Comparison of ENCODE assay signal across 9 mouse cellular contexts in genomic region chr6:137669433-137669832, GRCm38 (mm10).
"Had no signal": no experiment of that assay in that cellular context is flagged by ENCODE, and none has a peak within 500 bp of the region (broad histone marks: within the 10 kb centered on the region; RNA-seq: fewer than 3 reads in every experiment).

No protein-coding gene starts in this region.

- DNase-seq: lung, adult 18-20 months; lung, embryonic 14.5 days; lung, postnatal 10 days; lung, postnatal 4 days; midbrain, embryonic 14.5 days; retina, postnatal 1 day; right cerebral cortex, adult 18-20 months; thymus, adult 2 months; thymus, postnatal 36 days had no signal
